Mouse (Mus musculus): ENCODE data around the gene Gfod1. TPM values are rescaled to one million over a fixed set of nuclear protein-coding genes. Genes with fewer than 3 reads are reported as not detected.

The Gfod1 gene
- total and polyA plus RNA-seq, 2 experiments from 2014 or later: 2.4 to 22.4 TPM

DNA sequence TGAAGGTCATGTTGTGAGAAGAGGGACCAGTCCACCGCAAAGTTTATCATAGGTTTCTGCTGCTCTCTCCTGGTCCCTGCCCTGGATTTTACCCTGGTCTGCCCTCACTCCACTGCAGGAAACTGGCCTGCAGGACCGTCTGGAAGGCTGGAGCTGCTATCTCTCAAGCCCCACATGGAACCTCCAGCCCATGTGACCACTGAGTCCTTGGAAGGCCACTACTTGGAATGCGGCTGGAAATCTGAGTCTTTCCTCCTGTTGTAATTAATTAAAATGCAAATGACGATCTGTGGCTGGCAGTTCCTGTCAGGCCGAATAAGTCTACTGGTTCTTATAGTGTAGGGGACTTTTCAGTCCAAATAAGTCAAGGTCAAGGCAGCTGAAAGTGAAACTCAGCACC lies 50.4 kb downstream of the Gfod1 start:
- H3K4me2 ChIP-seq (ENCODE audit: low read depth, low read length, poor library complexity, severe bottlenecking): no peak overlapping the region
- DNase-seq (ENCODE audit: low spot score): no peak
- H3K36me3 ChIP-seq (ENCODE audit: insufficient read depth, low read length): no peaks in the 10 kb centered on the region
- H3K4me3 ChIP-seq (ENCODE audit: low read depth, low read length): no peak overlapping the region
- H3K4me1 ChIP-seq (ENCODE audit: insufficient read depth, low read length): no peaks in the 10 kb centered on the region
- no peaks in the 10 kb centered on the region for H3K27me3 ChIP-seq (ENCODE audit: insufficient read depth, low read length)
- H3K9ac ChIP-seq (replicated peaks; ENCODE audit: low read length, poor library complexity, severe bottlenecking): no peak overlapping the region
- TF ChIP-seq CTCF (IDR thresholded peaks at IDR 0.05): no peak
- H3K9me3 ChIP-seq (ENCODE audit: low read length): no peaks in the 10 kb centered on the region
- WGBS: 63% methylated on average over 5 of the region's 5 CpGs
- no peak overlapping the region for H3K27ac ChIP-seq (ENCODE audit: low read depth, low read length)
- ATAC-seq (ENCODE audit: low FRiP score): no peak

DNA sequence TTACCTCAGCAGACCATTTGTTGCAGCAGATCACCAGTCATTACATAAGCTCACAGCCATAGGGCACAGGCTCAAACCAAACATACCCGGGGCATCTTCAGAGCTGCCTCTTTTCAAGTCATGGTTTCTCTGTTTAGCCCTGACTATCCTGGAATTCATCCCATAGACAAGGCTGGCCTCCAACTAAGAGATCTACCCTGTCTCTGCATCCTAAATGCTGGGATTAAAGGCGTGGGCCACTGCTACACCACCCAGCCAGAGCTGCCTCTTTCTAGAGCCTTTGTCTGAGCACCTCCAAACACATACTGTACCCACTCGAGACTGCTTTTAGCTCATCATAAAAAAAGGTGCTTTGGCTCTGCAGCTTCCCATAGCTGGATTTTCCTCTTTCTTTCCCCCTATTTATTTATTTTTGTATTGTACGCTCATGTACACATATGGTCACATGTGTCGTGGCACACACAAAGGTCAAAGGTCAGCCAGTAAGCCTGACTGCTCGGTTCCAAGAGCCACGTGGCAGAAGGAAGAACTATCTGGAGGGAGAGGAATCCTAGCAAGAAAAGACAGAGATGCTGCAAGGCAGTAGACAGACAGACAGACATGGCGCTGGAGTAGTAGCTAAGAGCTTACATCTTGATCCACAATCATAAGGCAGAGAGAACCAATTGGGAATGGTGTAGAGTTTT lies 51.7 kb downstream of the Gfod1 start:
- Histone ChIP-seq H3K4me3 (ENCODE audit: low read depth, low read length) (no peak overlapping the region), H3K36me3 (ENCODE audit: insufficient read depth, low read length) (peaks cover 5% of the 10 kb centered on the region; the same call in 1 of the 2 replicates), H3K9ac (replicated peaks; ENCODE audit: low read length, poor library complexity, severe bottlenecking) (no peak overlapping the region), H3K4me1 (ENCODE audit: insufficient read depth, low read length) (no peaks in the 10 kb centered on the region), H3K27me3 (ENCODE audit: insufficient read depth, low read length) (no peaks in the 10 kb centered on the region), H3K4me2 (ENCODE audit: low read depth, low read length, poor library complexity, severe bottlenecking) (no peak overlapping the region), H3K9me3 (ENCODE audit: low read length) (no peaks in the 10 kb centered on the region), H3K27ac (ENCODE audit: low read depth, low read length) (no peak overlapping the region)
- no peak for TF ChIP-seq CTCF (IDR thresholded peaks at IDR 0.05)
- WGBS: 86% methylated on average over 8 of the region's 8 CpGs
- ATAC-seq (ENCODE audit: low FRiP score) (no peak), DNase-seq (ENCODE audit: low spot score) (no peak)

DNA sequence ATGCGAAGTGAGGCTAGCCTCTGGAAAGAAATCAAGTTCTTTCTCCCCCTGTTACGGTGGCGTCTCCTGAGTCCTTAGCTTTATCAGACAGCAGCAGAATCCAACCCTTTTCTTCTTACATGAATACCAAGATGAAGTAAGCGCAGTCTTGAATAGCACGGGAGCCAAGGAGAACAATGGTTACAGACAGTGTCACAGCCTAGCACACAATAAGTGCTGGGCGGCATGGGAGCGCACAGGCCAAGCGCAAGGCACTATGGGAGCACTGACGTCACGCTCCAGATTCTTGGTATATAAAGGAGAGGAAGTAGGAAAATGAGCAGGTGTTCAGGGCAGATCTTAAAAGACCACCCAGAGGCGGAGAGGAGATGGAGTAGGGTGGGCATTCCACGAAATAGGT lies 52.6 kb downstream of the Gfod1 start:
- H3K9me3 ChIP-seq (ENCODE audit: low read length): no peaks in the 10 kb centered on the region
- no peak for DNase-seq (ENCODE audit: low spot score)
- H3K4me1 ChIP-seq (ENCODE audit: insufficient read depth, low read length): no peaks in the 10 kb centered on the region
- TF ChIP-seq CTCF (IDR thresholded peaks at IDR 0.05): no peak
- no peak overlapping the region for H3K9ac ChIP-seq (replicated peaks; ENCODE audit: low read length, poor library complexity, severe bottlenecking)
- no peak overlapping the region for H3K27ac ChIP-seq (ENCODE audit: low read depth, low read length)
- H3K27me3 ChIP-seq (ENCODE audit: insufficient read depth, low read length): no peaks in the 10 kb centered on the region
- WGBS: 57% methylated on average over 12 of the region's 12 CpGs
- no peak overlapping the region for H3K4me3 ChIP-seq (ENCODE audit: low read depth, low read length)
- no peak overlapping the region for H3K4me2 ChIP-seq (ENCODE audit: low read depth, low read length, poor library complexity, severe bottlenecking)
- H3K36me3 ChIP-seq (ENCODE audit: insufficient read depth, low read length): peaks cover 7% of the 10 kb centered on the region; the same call in 1 of the 2 replicates
- no peak for ATAC-seq (ENCODE audit: low FRiP score)

DNA sequence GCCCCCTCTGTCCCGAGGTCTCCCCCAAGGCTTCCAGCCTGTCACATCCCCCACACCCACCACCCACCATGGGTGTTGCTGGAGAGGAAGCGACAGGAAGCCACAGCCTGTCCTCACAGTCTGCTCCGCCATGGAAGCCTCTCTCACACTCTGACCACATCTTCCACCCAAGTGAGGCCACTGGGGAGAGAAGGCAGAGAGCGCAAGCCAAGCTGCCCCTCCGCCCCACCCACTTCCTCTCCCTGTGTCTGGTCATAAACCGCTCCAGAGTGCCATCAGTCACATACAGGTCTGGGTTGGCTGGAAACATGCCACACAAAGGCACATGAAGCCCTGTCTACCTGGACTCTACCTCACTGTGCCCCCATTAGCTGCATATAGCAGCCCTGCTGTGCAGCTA lies 53.3 kb downstream of the Gfod1 start:
- ATAC-seq (ENCODE audit: low FRiP score) (no peak), DNase-seq (ENCODE audit: low spot score) (no peak)
- H3K27ac ChIP-seq (ENCODE audit: low read depth, low read length): no peak overlapping the region
- H3K27me3 ChIP-seq (ENCODE audit: insufficient read depth, low read length): no peaks in the 10 kb centered on the region
- H3K4me3 ChIP-seq (ENCODE audit: low read depth, low read length): no peak overlapping the region
- H3K4me2 ChIP-seq (ENCODE audit: low read depth, low read length, poor library complexity, severe bottlenecking): no peak overlapping the region
- no peak overlapping the region for H3K9ac ChIP-seq (replicated peaks; ENCODE audit: low read length, poor library complexity, severe bottlenecking)
- H3K9me3 ChIP-seq (ENCODE audit: low read length): no peaks in the 10 kb centered on the region
- no peak for TF ChIP-seq CTCF (IDR thresholded peaks at IDR 0.05)
- peaks cover 7% of the 10 kb centered on the region; the same call in 1 of the 2 replicates for H3K36me3 ChIP-seq (ENCODE audit: insufficient read depth, low read length)
- H3K4me1 ChIP-seq (ENCODE audit: insufficient read depth, low read length): no peaks in the 10 kb centered on the region
- 86% methylated on average over 6 of the region's 6 CpGs for WGBS

DNA sequence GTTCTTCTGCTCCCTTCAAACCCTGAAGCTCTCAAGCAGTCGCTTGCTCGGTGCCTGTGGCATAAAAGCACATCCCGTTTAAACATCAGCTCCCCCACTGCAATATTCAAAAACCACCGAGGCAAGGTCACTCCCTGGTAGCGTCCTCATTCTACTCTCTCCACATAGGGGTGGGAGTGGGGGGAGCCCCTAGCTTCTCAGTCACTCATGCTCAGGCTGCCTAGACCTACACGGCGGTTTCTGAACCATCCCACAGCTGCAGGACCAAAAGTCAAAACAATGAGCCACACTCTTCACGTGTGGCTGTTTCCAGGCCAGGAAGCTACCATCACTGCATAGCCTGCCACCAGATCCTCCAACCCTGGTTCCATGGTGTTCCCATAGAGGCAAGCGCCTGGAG lies 53.9 kb downstream of the Gfod1 start:
- Histone ChIP-seq H3K9me3 (ENCODE audit: low read length) (no peaks in the 10 kb centered on the region), H3K27me3 (ENCODE audit: insufficient read depth, low read length) (no peaks in the 10 kb centered on the region), H3K36me3 (ENCODE audit: insufficient read depth, low read length) (peaks cover 7% of the 10 kb centered on the region; the same call in 1 of the 2 replicates), H3K27ac (ENCODE audit: low read depth, low read length) (no peak overlapping the region), H3K4me1 (ENCODE audit: insufficient read depth, low read length) (no peaks in the 10 kb centered on the region), H3K9ac (replicated peaks; ENCODE audit: low read length, poor library complexity, severe bottlenecking) (no peak overlapping the region), H3K4me3 (ENCODE audit: low read depth, low read length) (no peak overlapping the region), H3K4me2 (ENCODE audit: low read depth, low read length, poor library complexity, severe bottlenecking) (no peak overlapping the region)
- ATAC-seq (ENCODE audit: low FRiP score) (no peak), DNase-seq (ENCODE audit: low spot score) (no peak)
- TF ChIP-seq CTCF (IDR thresholded peaks at IDR 0.05): no peak
- 89% methylated on average over 9 of the region's 9 CpGs for WGBS

DNA sequence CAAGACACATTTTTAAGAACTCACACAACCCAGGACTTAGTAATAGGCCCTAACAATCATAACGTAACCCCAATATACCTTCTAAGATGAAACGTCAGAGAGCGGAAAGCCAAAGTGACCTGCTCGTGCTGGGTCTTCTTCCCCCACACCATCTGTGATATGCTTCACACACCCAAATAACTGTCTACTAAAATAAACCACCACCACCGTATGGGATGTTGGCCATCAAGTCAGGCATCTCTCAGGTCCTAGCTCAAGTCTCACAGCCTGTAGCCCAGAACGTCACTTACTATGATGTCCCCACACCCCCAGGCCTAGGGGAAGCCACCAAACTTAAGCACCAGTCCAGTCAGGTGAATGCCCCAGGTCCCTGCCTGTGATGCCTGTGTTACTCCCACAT lies 55.6 kb downstream of the Gfod1 start:
- Histone ChIP-seq H3K27me3 (ENCODE audit: insufficient read depth, low read length) (no peaks in the 10 kb centered on the region), H3K36me3 (ENCODE audit: insufficient read depth, low read length) (peaks cover 7% of the 10 kb centered on the region; the same call in 1 of the 2 replicates), H3K9me3 (ENCODE audit: low read length) (no peaks in the 10 kb centered on the region), H3K4me3 (ENCODE audit: low read depth, low read length) (no peak overlapping the region), H3K4me1 (ENCODE audit: insufficient read depth, low read length) (no peaks in the 10 kb centered on the region), H3K4me2 (ENCODE audit: low read depth, low read length, poor library complexity, severe bottlenecking) (no peak overlapping the region), H3K27ac (ENCODE audit: low read depth, low read length) (no peak overlapping the region), H3K9ac (replicated peaks; ENCODE audit: low read length, poor library complexity, severe bottlenecking) (no peak overlapping the region)
- WGBS: 94% methylated on average over 6 of the region's 6 CpGs
- ATAC-seq (ENCODE audit: low FRiP score) (no peak), DNase-seq (ENCODE audit: low spot score) (no peak)
- no peak for TF ChIP-seq CTCF (IDR thresholded peaks at IDR 0.05)
